Mouse (Mus musculus) cortical plate, adult 2 months (tissue): ENCODE measurements at regions not wholly inside any gene's neighbourhood (a gene's known extent, or its start where the extent isn't known, plus 50 kb on each side); places are given as distances from the start of the nearest gene placed in this dataset.

Experiments
- CTCF ChIP-seq: fragments of 200-500 bp; IDR thresholded peaks from 2 replicates; pipeline ENCODE4 v1.5.1; 2011; ENCODE audit warnings: mild to moderate bottlenecking, control low read depth, low read length; ENCODE audit not compliant: insufficient read depth; ENCODE audit errors: extremely low read depth
- POLR2A ChIP-seq: fragments of 200-500 bp; IDR thresholded peaks from 2 replicates; pipeline ENCODE4 v1.6.1; 2011; ENCODE audit warnings: mild to moderate bottlenecking, low read length, control low read depth; ENCODE audit not compliant: insufficient read depth; ENCODE audit errors: extremely low read depth

- no peak for TF ChIP-seq CTCF
- TF ChIP-seq POLR2A: no peak
These were observed 222.5 kb downstream of the Dact1 start for GRCm38 (mm10) chr12:71532161-71532560.
